Mouse (Mus musculus) cerebellum, adult (tissue): ENCODE results near the gene Rnf157.
"Not testable (repeated sequence)": the region's sequence is repeated elsewhere in the genome, so short reads cannot be mapped to it uniquely, and the experiment has no call there.

Experiments used
- ATAC-seq: cut with Nextera tagmentation; 2 replicates; pipeline ENCODE4 v1.9.2; 2017; ENCODE audit warnings: mild to moderate bottlenecking, moderate library complexity, mixed read lengths; ENCODE audit not compliant: insufficient number of reproducible peaks, low FRiP score, low TSS enrichment

Gene Rnf157

GRCm38 (mm10) chr11:116421102-116421501 is 8.3 kb upstream of the Rnf157 start:
- no peak for ATAC-seq

- no peak for ATAC-seq
Observed at GRCm38 (mm10) chr11:116418841-116419462, 6.1 kb upstream of the Rnf157 start.

- ATAC-seq: no peak
Observed at GRCm38 (mm10) chr11:116418194-116418840, 5.5 kb upstream of the Rnf157 start.

- ATAC-seq: no peak
Observed at GRCm38 (mm10) chr11:116417054-116417453, 4.2 kb upstream of the Rnf157 start.

GRCm38 (mm10) chr11:116416196-116416943 is 3.5 kb upstream of the Rnf157 start:
- no peak for ATAC-seq

GRCm38 (mm10) chr11:116413631-116414022 is 795 bp upstream of the Rnf157 start:
- no peak for ATAC-seq

GRCm38 (mm10) chr11:116412028-116412827 is 604 bp downstream of the Rnf157 start:
- ATAC-seq: peak; percentile 28; the same call in 1 of the 2 replicates

GRCm38 (mm10) chr11:116411582-116411981 is 1.2 kb downstream of the Rnf157 start:
- no peak for ATAC-seq

GRCm38 (mm10) chr11:116410415-116410814 is 2.4 kb downstream of the Rnf157 start:
- ATAC-seq: not testable (repeated sequence)

GRCm38 (mm10) chr11:116409008-116409407 is 3.8 kb downstream of the Rnf157 start:
- no peak for ATAC-seq

- ATAC-seq: no peak
Observed at GRCm38 (mm10) chr11:116406231-116406728, 6.6 kb downstream of the Rnf157 start.

GRCm38 (mm10) chr11:116405601-116406000 is 7.2 kb downstream of the Rnf157 start:
- no peak for ATAC-seq

GRCm38 (mm10) chr11:116400560-116400959 is 12.3 kb downstream of the Rnf157 start:
- ATAC-seq: no peak

- ATAC-seq: no peak
Observed at GRCm38 (mm10) chr11:116398348-116398677, 14.5 kb downstream of the Rnf157 start.

- ATAC-seq: no peak
Observed at GRCm38 (mm10) chr11:116397517-116398347, 15.1 kb downstream of the Rnf157 start.

- ATAC-seq: no peak
Observed at GRCm38 (mm10) chr11:116396934-116397330, 15.9 kb downstream of the Rnf157 start.

- no peak for ATAC-seq
Observed at GRCm38 (mm10) chr11:116396276-116396933, 16.4 kb downstream of the Rnf157 start.

GRCm38 (mm10) chr11:116394769-116395168 is 18.1 kb downstream of the Rnf157 start:
- no peak for ATAC-seq

GRCm38 (mm10) chr11:116388841-116389480 is 23.9 kb downstream of the Rnf157 start:
- no peak for ATAC-seq
